Mouse (Mus musculus) lung, postnatal 36 days (tissue): Measurements from ENCODE around the gene Sorcs2.
A peak's percentile ranks its signal among the peaks of the same experiment; 100 is the strongest.

Experiments
- DNase-seq: peaks from one replicate; pipeline ENCODE4 v3.0.0; 2022; ENCODE audit warnings: mixed read lengths

Gene Sorcs2

GRCm38 (mm10) chr5:35980542-35980941, 417.4 kb downstream of the Sorcs2 start:
- DNase-seq, result no peak

GRCm38 (mm10) chr5:35975681-35976080, 422.3 kb downstream of the Sorcs2 start:
- DNase-seq, result peak; percentile 60

- no peak for DNase-seq
Observed at GRCm38 (mm10) chr5:35974265-35974664, 423.7 kb downstream of the Sorcs2 start.

GRCm38 (mm10) chr5:35973800-35974199, 424.1 kb downstream of the Sorcs2 start:
- peak; percentile 91 for DNase-seq

GRCm38 (mm10) chr5:35972739-35973138, 425.2 kb downstream of the Sorcs2 start:
- peak; percentile 51 for DNase-seq

GRCm38 (mm10) chr5:35971841-35972578, 425.9 kb downstream of the Sorcs2 start:
- DNase-seq, result peak; percentile 83

- peak; percentile 50 for DNase-seq
Observed at GRCm38 (mm10) chr5:35970380-35971105, 427.4 kb downstream of the Sorcs2 start.

GRCm38 (mm10) chr5:35969857-35970256, 428.1 kb downstream of the Sorcs2 start:
- DNase-seq, result no peak
